Mouse (Mus musculus) hindbrain, embryonic 14.5 days (tissue): ENCODE measurements around the gene Hepacam. TPM values are rescaled to one million over a fixed set of nuclear protein-coding genes. Genes with fewer than 3 reads are reported as not detected.
A peak's percentile ranks its signal among the peaks of the same experiment; 100 is the strongest.

ENCODE experiments used
- ATAC-seq: fragments of 200-750 bp; cut with Nextera tagmentation; 2 replicates; pipeline ENCODE4 v1.8.0; 2017; ENCODE audit warnings: moderate number of reproducible peaks, mild to moderate bottlenecking, moderate TSS enrichment, moderate library complexity; ENCODE audit not compliant: low FRiP score
- DNase-seq: peaks from one replicate; pipeline ENCODE4 v3.0.0-alpha.2; 2015; ENCODE audit warnings: low spot score
- H3K27ac ChIP-seq: fragments of 300-500 bp; sonication (generic); 2 replicates; pipeline ENCODE4 v1.5.1; 2014; ENCODE audit warnings: mild to moderate bottlenecking, moderate library complexity
- H3K27me3 ChIP-seq: fragments of 300-500 bp; sonication (generic); 2 replicates; pipeline ENCODE4 v1.6.1; 2014; ENCODE audit warnings: mild to moderate bottlenecking, low read length, mixed read lengths; ENCODE audit not compliant: control insufficient read depth, insufficient read depth
- H3K36me3 ChIP-seq: fragments of 300-500 bp; sonication (generic); replicated peaks from 2 replicates; pipeline ENCODE4 v1.6.1; 2014; ENCODE audit not compliant: control insufficient read depth, insufficient read depth
- H3K4me1 ChIP-seq: fragments of 300-500 bp; sonication (generic); replicated peaks from 2 replicates; pipeline ENCODE4 v1.6.1; 2014; ENCODE audit warnings: antibody characterized with exemption, low read length, mixed read lengths; ENCODE audit not compliant: control insufficient read depth, insufficient read depth
- H3K4me2 ChIP-seq: fragments of 300-500 bp; sonication (generic); replicated peaks from 2 replicates; pipeline ENCODE4 v1.6.1; 2014; ENCODE audit warnings: mild to moderate bottlenecking, moderate library complexity
- H3K4me3 ChIP-seq: fragments of 300-500 bp; sonication (generic); replicated peaks from 2 replicates; pipeline ENCODE4 v1.5.1; 2014; ENCODE audit warnings: mild to moderate bottlenecking, low read length
- H3K9ac ChIP-seq: fragments of 300-500 bp; sonication (generic); 2 replicates; pipeline ENCODE4 v1.6.1; 2014
- H3K9me3 ChIP-seq: fragments of 300-500 bp; sonication (generic); 2 replicates; pipeline ENCODE4 v1.6.1; 2016; ENCODE audit warnings: low read length; ENCODE audit not compliant: control insufficient read depth
- WGBS: fragments of 180-500 bp; shearing (Covaris S2); extraction: QIAGEN DNeasy Blood & Tissue Kit; methylation state at CpG from one replicate; pipeline ENCODE4 v1.1.7; 2014; 5-methylcytosine and 5-hydroxymethylcytosine counted together
- polyA plus RNA-seq: library from polyadenylated mRNA; unstranded; fragments of >200 nt; fragmentation: Nextera tagmentation; extraction: Ambion mirVana; gene quantifications from 2 replicates; pipeline ENCODE4 v1.2.1, GENCODE M21; 2014

Gene Hepacam
- polyA plus RNA-seq: 16.8 and 18.5 TPM in 2 replicates

DNA sequence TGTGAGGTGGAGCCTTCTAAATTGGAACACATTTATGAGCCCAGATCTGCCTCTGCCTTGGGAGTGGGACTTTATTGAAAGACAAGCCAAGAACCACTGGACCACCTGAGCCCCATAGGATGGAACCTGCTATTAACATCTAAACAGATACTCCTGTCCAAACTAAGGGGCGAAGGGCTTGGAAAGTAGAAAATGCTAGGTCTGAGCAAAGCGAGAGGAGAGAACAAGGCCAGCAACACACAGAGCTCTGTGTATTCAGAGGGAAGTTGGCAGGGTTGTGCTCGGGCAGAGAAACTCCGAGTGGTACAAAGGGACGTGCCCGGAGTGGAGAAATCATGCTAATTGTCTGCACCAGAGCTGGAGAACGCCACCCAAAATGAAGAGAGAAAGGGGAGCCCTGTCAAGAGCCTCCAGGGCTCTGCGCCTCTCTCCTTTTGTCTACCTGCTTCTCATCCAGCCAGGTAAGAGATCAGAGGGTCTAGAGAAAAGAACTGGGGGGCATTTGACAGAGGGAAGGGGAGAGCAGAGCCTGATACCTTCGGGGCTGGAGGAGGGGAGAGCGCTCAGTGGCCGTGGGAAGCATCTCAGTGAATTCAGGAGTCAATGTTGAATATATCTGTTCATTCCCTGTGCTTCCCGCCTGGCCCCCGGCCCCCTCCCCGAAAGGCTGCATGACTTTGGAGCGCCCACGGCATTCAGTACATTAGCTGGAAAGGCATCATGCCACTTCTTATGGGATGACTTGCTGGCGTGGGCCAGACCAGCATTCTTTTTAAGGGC, at the start of gene Hepacam:
TSS of gene Hepacam (plus strand) at position 51 of the 780 bp plus-strand sequence.
- no peaks in the 10 kb centered on the region for H3K27me3 ChIP-seq
- peak within 1 kb of the TSS; percentile 30; the same call in 1 of the 2 replicates for H3K4me2 ChIP-seq
- no peak for DNase-seq
- no peaks in the 10 kb centered on the region for H3K36me3 ChIP-seq
- peak; percentile 76; the same call in 1 of the 2 replicates for ATAC-seq
- 81% methylated on average over 17 of the region's 17 CpGs for WGBS
- no peaks in the 10 kb centered on the region for H3K9me3 ChIP-seq
- H3K4me1 ChIP-seq: no peaks in the 10 kb centered on the region
- no peak within 1 kb of the TSS for H3K9ac ChIP-seq
- H3K4me3 ChIP-seq: no peak within 1 kb of the TSS; the same call in 1 of the 2 replicates
- H3K27ac ChIP-seq: peak within 1 kb of the TSS; percentile 65

- H3K4me3 ChIP-seq: no peak overlapping the region
- H3K9ac ChIP-seq: no peak overlapping the region
- H3K9me3 ChIP-seq: no peaks in the 10 kb centered on the region
- peak; percentile 48 for DNase-seq
- H3K27ac ChIP-seq: no peak overlapping the region
- no peaks in the 10 kb centered on the region for H3K4me1 ChIP-seq
- H3K4me2 ChIP-seq: no peak overlapping the region
- H3K27me3 ChIP-seq: no peaks in the 10 kb centered on the region
- WGBS: 37% methylated on average over 3 of the region's 3 CpGs
- no peaks in the 10 kb centered on the region for H3K36me3 ChIP-seq
- no peak for ATAC-seq
Observed at GRCm38 (mm10) chr9:37329456-37329855, 37.7 kb upstream of the Hepacam start.

- Histone ChIP-seq H3K4me3 (no peak overlapping the region), H3K9ac (no peak overlapping the region), H3K27me3 (no peaks in the 10 kb centered on the region), H3K36me3 (peaks cover 14% of the 10 kb centered on the region), H3K9me3 (no peaks in the 10 kb centered on the region), H3K4me2 (no peak overlapping the region), H3K27ac (no peak overlapping the region), H3K4me1 (peaks cover 13% of the 10 kb centered on the region)
- DNase-seq (no peak), ATAC-seq (no peak)
- WGBS: 85% methylated on average over 3 of the region's 3 CpGs
Observed at GRCm38 (mm10) chr9:37345406-37345805, 21.7 kb upstream of the Hepacam start.

GRCm38 (mm10) chr9:37347184-37347987, 19.8 kb upstream of the Hepacam start:
- WGBS: 27% methylated on average over 12 of the region's 12 CpGs
- ATAC-seq: no peak
- peak overlapping the region; percentile 56 for H3K4me3 ChIP-seq

DNA sequence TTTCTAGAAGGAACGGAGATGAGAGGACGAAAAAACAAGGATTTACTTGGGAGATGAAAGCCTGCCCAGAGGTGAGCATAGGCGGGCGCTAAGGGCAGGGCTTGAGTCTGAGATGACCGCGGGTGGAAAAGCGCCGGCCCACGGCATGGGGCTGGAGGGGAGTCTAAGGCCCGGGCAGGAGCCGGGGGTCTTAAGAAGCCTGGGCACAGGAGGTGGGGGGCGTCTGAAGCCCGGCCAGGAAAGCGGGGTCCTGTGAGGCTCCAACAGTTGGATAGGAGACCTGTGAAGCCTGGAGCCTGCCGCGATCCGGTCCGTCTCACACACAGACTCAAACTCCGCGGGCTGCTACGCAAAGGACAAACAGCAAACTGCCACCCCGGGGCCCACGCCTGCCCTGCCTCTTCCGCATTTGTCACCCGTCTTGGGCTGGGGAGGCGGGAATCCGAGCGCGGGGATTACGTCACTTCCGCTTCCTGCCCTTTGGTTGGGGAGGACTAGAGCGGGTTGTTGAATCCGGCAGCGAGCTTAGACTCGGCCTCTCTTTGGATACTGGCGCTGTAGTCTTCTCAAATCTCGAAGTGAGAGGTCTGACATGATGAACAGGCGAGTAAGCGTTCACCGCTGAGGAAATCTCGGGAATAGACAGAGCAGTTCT, 19.0 kb upstream of the Hepacam start, which contains the start of gene Ccdc15:
TSS of gene Ccdc15 (minus strand) at position 445 of the 655 bp plus-strand sequence.
- DNase-seq: peak; percentile 98
- Histone ChIP-seq H3K36me3 (no peaks in the 10 kb centered on the region), H3K27ac (peak within 1 kb of the TSS; percentile 88), H3K9me3 (no peaks in the 10 kb centered on the region), H3K9ac (peak within 1 kb of the TSS; percentile 73), H3K4me3 (peak within 1 kb of the TSS; percentile 56), H3K27me3 (no peaks in the 10 kb centered on the region), H3K4me1 (peaks cover 13% of the 10 kb centered on the region), H3K4me2 (peak within 1 kb of the TSS; percentile 73)
- under 1% methylated on average over 41 of the region's 41 CpGs for WGBS
- ATAC-seq: peak; percentile 99

More at GRCm38 (mm10) chr9:37347184-37347987, 19.8 kb upstream of the Hepacam start:
- Histone ChIP-seq H3K27me3 (no peaks in the 10 kb centered on the region), H3K9me3 (no peaks in the 10 kb centered on the region), H3K36me3 (peaks cover 7% of the 10 kb centered on the region), H3K27ac (peak overlapping the region; percentile 88), H3K4me2 (peak overlapping the region; percentile 73), H3K4me1 (peaks cover 13% of the 10 kb centered on the region), H3K9ac (peak overlapping the region; percentile 73)
- no peak for DNase-seq

- Histone ChIP-seq H3K36me3 (no peaks in the 10 kb centered on the region), H3K4me2 (peak overlapping the region; percentile 73), H3K4me3 (peak overlapping the region; percentile 56), H3K9me3 (no peaks in the 10 kb centered on the region), H3K4me1 (peaks cover 13% of the 10 kb centered on the region), H3K27me3 (no peaks in the 10 kb centered on the region), H3K9ac (peak overlapping the region; percentile 73), H3K27ac (peak overlapping the region; percentile 88; the same call in 1 of the 2 replicates)
- no peak for DNase-seq
- 93% methylated on average over 3 of the region's 3 CpGs for WGBS
- ATAC-seq: no peak
Observed at GRCm38 (mm10) chr9:37349050-37349449, 18.1 kb upstream of the Hepacam start.

- no peaks in the 10 kb centered on the region for H3K9me3 ChIP-seq
- H3K4me2 ChIP-seq: no peak overlapping the region
- no peaks in the 10 kb centered on the region for H3K27me3 ChIP-seq
- 50% methylated on average over 2 of the region's 2 CpGs for WGBS
- no peak overlapping the region for H3K27ac ChIP-seq
- peaks cover 13% of the 10 kb centered on the region for H3K4me1 ChIP-seq
- DNase-seq: no peak
- no peaks in the 10 kb centered on the region for H3K36me3 ChIP-seq
- H3K9ac ChIP-seq: no peak overlapping the region
- no peak for ATAC-seq
- no peak overlapping the region for H3K4me3 ChIP-seq
Observed at GRCm38 (mm10) chr9:37351266-37351665, 15.9 kb upstream of the Hepacam start.

DNA sequence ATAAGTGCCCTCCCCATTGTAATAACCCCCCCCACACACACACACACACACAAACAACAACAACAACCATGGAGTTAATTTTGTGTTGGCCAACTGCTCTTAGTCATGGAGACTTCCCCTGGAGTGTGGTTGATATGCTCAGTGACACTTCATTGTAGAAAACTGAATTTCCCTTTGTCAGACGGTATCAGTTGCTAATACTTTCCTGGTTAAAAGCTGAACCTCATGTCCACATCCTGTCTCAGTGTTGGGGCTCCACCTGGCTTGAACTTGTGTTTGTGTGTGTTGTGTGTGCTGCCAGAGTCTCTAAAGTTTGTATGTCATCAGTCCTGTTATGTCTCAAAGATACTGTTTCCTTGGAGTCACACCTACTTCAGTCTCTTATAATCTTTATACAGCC, 12.7 kb upstream of the Hepacam start:
- Histone ChIP-seq H3K4me2 (no peak overlapping the region), H3K36me3 (no peaks in the 10 kb centered on the region), H3K4me3 (no peak overlapping the region), H3K27ac (no peak overlapping the region), H3K9me3 (no peaks in the 10 kb centered on the region), H3K27me3 (no peaks in the 10 kb centered on the region), H3K4me1 (0 out of 2 replicates have a peak, but pooled peaks cover 1% of the 10 kb centered on the region), H3K9ac (no peak overlapping the region)
- no peak for DNase-seq
- 78% methylated on average over 1 of the region's 1 CpGs for WGBS
- ATAC-seq: no peak
